Mouse (Mus musculus) intestine, embryonic 16.5 days (tissue): ENCODE data around the gene Sde2. TPM values are rescaled to one million over a fixed set of nuclear protein-coding genes. Genes with fewer than 3 reads are reported as not detected.
A peak's percentile ranks its signal among the peaks of the same experiment; 100 is the strongest.

ENCODE experiments used
- ATAC-seq: fragments of 200-750 bp; cut with Nextera tagmentation; 2 replicates; pipeline ENCODE4 v1.8.0; 2017; ENCODE audit warnings: moderate TSS enrichment, moderate library complexity
- H3K27ac ChIP-seq: fragments of 300-500 bp; sonication (generic); 2 replicates; pipeline ENCODE4 v1.5.1; 2014; ENCODE audit warnings: mild to moderate bottlenecking, low read length
- H3K27me3 ChIP-seq: fragments of 300-500 bp; sonication (generic); replicated peaks from 2 replicates; pipeline ENCODE4 v1.6.1; 2014; ENCODE audit warnings: low read length, control low read depth, mixed read lengths; ENCODE audit not compliant: control insufficient read depth, insufficient read depth
- H3K36me3 ChIP-seq: fragments of 300-500 bp; sonication (generic); 2 replicates; pipeline ENCODE4 v1.6.1; 2014; ENCODE audit warnings: low read length, control low read depth; ENCODE audit not compliant: control insufficient read depth, insufficient read depth
- H3K4me1 ChIP-seq: fragments of 300-500 bp; sonication (generic); 2 replicates; pipeline ENCODE4 v1.6.1; 2014; ENCODE audit warnings: low read length, control low read depth, mixed read lengths; ENCODE audit not compliant: control insufficient read depth, insufficient read depth
- H3K4me2 ChIP-seq: fragments of 300-500 bp; sonication (generic); 2 replicates; pipeline ENCODE4 v1.6.1; 2014; ENCODE audit warnings: low read depth, low read length, control low read depth
- H3K4me3 ChIP-seq: fragments of 300-500 bp; sonication (generic); 2 replicates; pipeline ENCODE4 v1.5.1; 2014; ENCODE audit warnings: mild to moderate bottlenecking, low read length
- H3K9ac ChIP-seq: fragments of 300-500 bp; sonication (generic); 2 replicates; pipeline ENCODE4 v1.6.1; 2014; ENCODE audit warnings: low read depth, low read length
- H3K9me3 ChIP-seq: fragments of 300-500 bp; sonication (generic); 2 replicates; pipeline ENCODE4 v1.6.1; 2016; ENCODE audit warnings: low read length, control low read depth; ENCODE audit not compliant: control insufficient read depth
- WGBS: fragments of 180-500 bp; shearing (Covaris S2); extraction: QIAGEN DNeasy Blood & Tissue Kit; methylation state at CpG from one replicate; pipeline ENCODE4 v1.1.7; 2014; 5-methylcytosine and 5-hydroxymethylcytosine counted together
- polyA plus RNA-seq: library from polyadenylated mRNA; unstranded; fragments of >200 nt; fragmentation: Nextera tagmentation; extraction: Ambion mirVana; gene quantifications from 2 replicates; pipeline ENCODE4 v1.2.1, GENCODE M21; 2015

The Sde2 gene
- polyA plus RNA-seq, 1 experiment from 2014 or later, result 30.8 TPM

- Histone ChIP-seq H3K27ac (peak overlapping the region; percentile 92), H3K9me3 (no peaks in the 10 kb centered on the region), H3K4me2 (peak overlapping the region; percentile 61), H3K9ac (peak overlapping the region; percentile 62), H3K36me3 (no peaks in the 10 kb centered on the region), H3K4me1 (peaks cover 31% of the 10 kb centered on the region), H3K4me3 (peak overlapping the region; percentile 30), H3K27me3 (no peaks in the 10 kb centered on the region)
- ATAC-seq, result peak; percentile 56
- 3% methylated on average over 9 of the region's 9 CpGs for WGBS
Measured at GRCm38 (mm10) chr1:180848114-180848510, 2.8 kb upstream of the Sde2 start.

- no peak for ATAC-seq
- 20% methylated on average over 11 of the region's 11 CpGs for WGBS
- H3K27ac ChIP-seq, result peak overlapping the region; percentile 92
- peaks cover 31% of the 10 kb centered on the region for H3K4me1 ChIP-seq
- peak overlapping the region; percentile 61 for H3K4me2 ChIP-seq
- no peaks in the 10 kb centered on the region for H3K9me3 ChIP-seq
- peak overlapping the region; percentile 62 for H3K9ac ChIP-seq
- H3K4me3 ChIP-seq, result peak overlapping the region; percentile 30
- no peaks in the 10 kb centered on the region for H3K27me3 ChIP-seq
- no peaks in the 10 kb centered on the region for H3K36me3 ChIP-seq
Measured at GRCm38 (mm10) chr1:180848511-180849241, 2.3 kb upstream of the Sde2 start.

- Histone ChIP-seq H3K4me3 (peak overlapping the region; percentile 53), H3K27me3 (no peaks in the 10 kb centered on the region), H3K4me1 (peaks cover 31% of the 10 kb centered on the region), H3K27ac (peak overlapping the region; percentile 99), H3K36me3 (no peaks in the 10 kb centered on the region), H3K9me3 (no peaks in the 10 kb centered on the region), H3K4me2 (peak overlapping the region; percentile 80), H3K9ac (peak overlapping the region; percentile 85)
- no peak for ATAC-seq
- WGBS, result 36% methylated on average over 11 of the region's 11 CpGs
Measured at GRCm38 (mm10) chr1:180849701-180850301, 1.1 kb upstream of the Sde2 start.

- no peak overlapping the region for H3K4me2 ChIP-seq
- no peak overlapping the region for H3K9ac ChIP-seq
- no peaks in the 10 kb centered on the region for H3K4me1 ChIP-seq
- H3K27ac ChIP-seq, result no peak overlapping the region
- no peaks in the 10 kb centered on the region for H3K27me3 ChIP-seq
- no peak overlapping the region for H3K4me3 ChIP-seq
- H3K9me3 ChIP-seq, result no peaks in the 10 kb centered on the region
- H3K36me3 ChIP-seq, result peaks cover 26% of the 10 kb centered on the region
- ATAC-seq, result no peak
Measured at GRCm38 (mm10) chr1:180858763-180859162, 7.8 kb downstream of the Sde2 start.

- Histone ChIP-seq H3K9me3 (no peaks in the 10 kb centered on the region), H3K27me3 (no peaks in the 10 kb centered on the region), H3K9ac (no peak overlapping the region), H3K36me3 (peaks cover 31% of the 10 kb centered on the region), H3K4me3 (no peak overlapping the region), H3K4me1 (no peaks in the 10 kb centered on the region), H3K27ac (no peak overlapping the region), H3K4me2 (no peak overlapping the region)
- WGBS, result 85% methylated on average over 6 of the region's 6 CpGs
- ATAC-seq, result no peak
Measured at GRCm38 (mm10) chr1:180860030-180860429, 9.1 kb downstream of the Sde2 start.

- no peak overlapping the region for H3K4me2 ChIP-seq
- no peaks in the 10 kb centered on the region for H3K27me3 ChIP-seq
- peaks cover 27% of the 10 kb centered on the region for H3K36me3 ChIP-seq
- H3K4me1 ChIP-seq, result no peaks in the 10 kb centered on the region
- ATAC-seq, result no peak
- 15% methylated on average over 1 of the region's 1 CpGs for WGBS
- no peak overlapping the region for H3K27ac ChIP-seq
- H3K9me3 ChIP-seq, result no peaks in the 10 kb centered on the region
- H3K9ac ChIP-seq, result no peak overlapping the region
- H3K4me3 ChIP-seq, result no peak overlapping the region
Measured at GRCm38 (mm10) chr1:180863606-180864005, 12.7 kb downstream of the Sde2 start.

- H3K27ac ChIP-seq, result no peak overlapping the region
- no peaks in the 10 kb centered on the region for H3K4me1 ChIP-seq
- no peaks in the 10 kb centered on the region for H3K9me3 ChIP-seq
- no peak for ATAC-seq
- WGBS, result 87% methylated on average over 7 of the region's 7 CpGs
- H3K4me2 ChIP-seq, result no peak overlapping the region
- no peak overlapping the region for H3K9ac ChIP-seq
- H3K36me3 ChIP-seq, result peaks cover 18% of the 10 kb centered on the region
- H3K27me3 ChIP-seq, result no peaks in the 10 kb centered on the region
- no peak overlapping the region for H3K4me3 ChIP-seq
Measured at GRCm38 (mm10) chr1:180866001-180866400, 15.1 kb downstream of the Sde2 start.

GRCm38 (mm10) chr1:180870122-180870650, 19.3 kb downstream of the Sde2 start:
- H3K4me3 ChIP-seq, result no peak overlapping the region

GRCm38 (mm10) chr1:180873861-180874484, 23.0 kb downstream of the Sde2 start:
- H3K9ac ChIP-seq, result no peak overlapping the region
- H3K4me2 ChIP-seq, result no peak overlapping the region
- no peaks in the 10 kb centered on the region for H3K27me3 ChIP-seq
- no peak overlapping the region for H3K4me3 ChIP-seq
- ATAC-seq, result 0 out of 2 replicates have a peak, but pooled peaks have one; percentile 31
- no peaks in the 10 kb centered on the region for H3K4me1 ChIP-seq
- no peaks in the 10 kb centered on the region for H3K36me3 ChIP-seq
- H3K9me3 ChIP-seq, result no peaks in the 10 kb centered on the region
- H3K27ac ChIP-seq, result no peak overlapping the region
- WGBS, result 19% methylated on average over 9 of the region's 9 CpGs

More at GRCm38 (mm10) chr1:180870122-180870650, 19.3 kb downstream of the Sde2 start:
- no peaks in the 10 kb centered on the region for H3K9me3 ChIP-seq
- no peaks in the 10 kb centered on the region for H3K27me3 ChIP-seq
- ATAC-seq, result no peak
- no peaks in the 10 kb centered on the region for H3K4me1 ChIP-seq
- H3K36me3 ChIP-seq, result peaks cover 8% of the 10 kb centered on the region; the same call in 1 of the 2 replicates
- no peak overlapping the region for H3K4me2 ChIP-seq
- 56% methylated on average over 13 of the region's 13 CpGs for WGBS
- no peak overlapping the region for H3K9ac ChIP-seq
- no peak overlapping the region for H3K27ac ChIP-seq
